Mouse (Mus musculus): ENCODE measurements around the gene Stxbp5. TPM values are rescaled to one million over a fixed set of nuclear protein-coding genes. Genes with fewer than 3 reads are reported as not detected.

The Stxbp5 gene
- total and polyA plus RNA-seq, 2 experiments, result 6.1 to 8.4 TPM

DNA sequence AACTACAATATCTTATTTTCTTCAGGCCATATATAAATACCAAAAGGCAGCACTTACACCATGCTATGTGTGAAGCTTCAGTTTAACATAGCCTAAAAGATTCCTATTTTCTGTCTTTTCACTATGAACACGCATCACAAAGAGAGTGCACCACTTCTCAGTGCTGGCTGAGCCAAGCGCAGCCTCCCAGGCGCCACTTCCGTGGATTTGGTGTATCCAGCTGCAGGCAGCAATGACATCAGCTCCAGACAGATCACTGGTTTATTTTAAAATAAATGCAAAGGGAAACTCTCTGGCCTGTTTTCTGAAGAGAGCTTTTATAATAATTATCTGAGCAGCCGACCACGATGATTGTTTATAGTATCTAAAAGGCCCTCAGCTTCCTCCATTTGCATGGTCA is 115.2 kb downstream of the Stxbp5 start:
- TF ChIP-seq CTCF (IDR thresholded peaks at IDR 0.05; ENCODE audit: low read depth, low read length) (no peak), POLR2A (IDR thresholded peaks at IDR 0.05; ENCODE audit: extremely low read depth, insufficient read depth, low read length) (no peak)

DNA sequence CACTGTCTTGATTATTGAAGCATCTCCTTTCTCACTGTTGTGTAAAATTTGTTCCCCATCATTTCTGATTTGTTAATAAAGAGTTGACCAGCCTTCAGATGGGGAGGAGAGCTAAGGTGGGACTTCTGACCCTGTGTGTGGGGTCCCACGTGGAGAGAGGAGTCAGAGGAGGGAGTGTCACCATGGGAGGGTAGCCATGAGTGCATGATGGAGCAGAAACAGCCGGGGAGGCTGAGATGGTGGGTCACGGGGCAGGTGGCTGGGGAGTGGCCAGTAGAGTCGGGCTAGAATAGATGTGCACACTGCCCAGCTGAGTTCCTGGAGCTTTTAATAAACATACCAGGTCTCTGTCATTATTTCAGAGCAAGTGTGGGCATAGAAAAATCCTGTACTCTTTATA is 121.0 kb downstream of the Stxbp5 start:
- DNase-seq (ENCODE audit: extremely low read depth, low read depth, low spot score), result no peak

More for the DNA sequence above, 115.2 kb downstream of the Stxbp5 start:
- Histone ChIP-seq H3K79me2 (ENCODE audit: control insufficient read depth, insufficient read depth, low read length) (no peaks in the 10 kb centered on the region), H3K36me3 (ENCODE audit: control insufficient read depth, insufficient read depth, low read length) (peaks cover 13% of the 10 kb centered on the region), H3K4me3 (ENCODE audit: insufficient read depth, low read depth, low read length) (no peak overlapping the region), H3K4me1 (ENCODE audit: control insufficient read depth, insufficient read depth, low read length) (no peaks in the 10 kb centered on the region), H3K27ac (replicated peaks; ENCODE audit: insufficient read depth, low read depth, low read length) (no peak overlapping the region), H3K9ac (ENCODE audit: low read depth, low read length) (no peak overlapping the region), H3K27me3 (ENCODE audit: control insufficient read depth, insufficient read depth, low read length) (no peaks in the 10 kb centered on the region)
- DNase-seq (ENCODE audit: extremely low read depth, low read depth, low spot score), result no peak
- 89% methylated on average over 6 of the region's 6 CpGs for WGBS

DNA sequence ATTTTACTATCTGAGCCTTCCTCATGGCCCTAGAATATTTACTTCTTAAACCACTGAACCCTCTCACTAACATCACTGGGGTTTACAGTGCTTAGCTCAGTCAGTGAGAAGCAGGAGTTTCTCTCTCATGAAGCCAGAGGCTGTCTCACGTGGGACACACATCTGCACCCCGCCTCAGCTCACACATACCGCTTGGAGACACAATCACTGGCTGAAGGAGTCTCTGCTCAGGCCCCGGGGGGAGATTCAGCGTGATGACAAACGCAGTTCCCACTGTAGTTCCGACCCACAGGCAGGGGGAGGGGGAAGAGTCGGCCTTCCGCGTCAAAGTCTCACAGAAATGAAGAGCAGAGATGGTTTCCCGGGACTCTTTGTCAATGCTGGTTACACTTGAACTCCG is 130.6 kb downstream of the Stxbp5 start:
- TF ChIP-seq CTCF (IDR thresholded peaks at IDR 0.05; ENCODE audit: low read depth, low read length), result no peak
- no peak for TF ChIP-seq POLR2A (IDR thresholded peaks at IDR 0.05; ENCODE audit: extremely low read depth, insufficient read depth, low read length)
- 90% methylated on average over 12 of the region's 12 CpGs for WGBS
- Histone ChIP-seq H3K4me1 (ENCODE audit: control insufficient read depth, insufficient read depth, low read length) (no peaks in the 10 kb centered on the region), H3K36me3 (ENCODE audit: control insufficient read depth, insufficient read depth, low read length) (peaks cover 28% of the 10 kb centered on the region), H3K27me3 (ENCODE audit: control insufficient read depth, insufficient read depth, low read length) (no peaks in the 10 kb centered on the region), H3K79me2 (ENCODE audit: control insufficient read depth, insufficient read depth, low read length) (no peaks in the 10 kb centered on the region), H3K27ac (replicated peaks; ENCODE audit: insufficient read depth, low read depth, low read length) (no peak overlapping the region), H3K9ac (ENCODE audit: low read depth, low read length) (no peak overlapping the region), H3K4me3 (ENCODE audit: insufficient read depth, low read depth, low read length) (no peak overlapping the region)
- no peak for DNase-seq (ENCODE audit: extremely low read depth, low read depth, low spot score)

More for the DNA sequence above, 121.0 kb downstream of the Stxbp5 start:
- Histone ChIP-seq H3K4me1 (ENCODE audit: control insufficient read depth, insufficient read depth, low read length) (no peaks in the 10 kb centered on the region), H3K79me2 (ENCODE audit: control insufficient read depth, insufficient read depth, low read length) (no peaks in the 10 kb centered on the region), H3K27ac (replicated peaks; ENCODE audit: insufficient read depth, low read depth, low read length) (no peak overlapping the region), H3K9ac (ENCODE audit: low read depth, low read length) (no peak overlapping the region), H3K4me3 (ENCODE audit: insufficient read depth, low read depth, low read length) (no peak overlapping the region), H3K27me3 (ENCODE audit: control insufficient read depth, insufficient read depth, low read length) (no peaks in the 10 kb centered on the region), H3K36me3 (ENCODE audit: control insufficient read depth, insufficient read depth, low read length) (peaks cover 14% of the 10 kb centered on the region)
- 83% methylated on average over 4 of the region's 4 CpGs for WGBS
- TF ChIP-seq POLR2A (IDR thresholded peaks at IDR 0.05; ENCODE audit: extremely low read depth, insufficient read depth, low read length) (no peak), CTCF (IDR thresholded peaks at IDR 0.05; ENCODE audit: low read depth, low read length) (no peak)

DNA sequence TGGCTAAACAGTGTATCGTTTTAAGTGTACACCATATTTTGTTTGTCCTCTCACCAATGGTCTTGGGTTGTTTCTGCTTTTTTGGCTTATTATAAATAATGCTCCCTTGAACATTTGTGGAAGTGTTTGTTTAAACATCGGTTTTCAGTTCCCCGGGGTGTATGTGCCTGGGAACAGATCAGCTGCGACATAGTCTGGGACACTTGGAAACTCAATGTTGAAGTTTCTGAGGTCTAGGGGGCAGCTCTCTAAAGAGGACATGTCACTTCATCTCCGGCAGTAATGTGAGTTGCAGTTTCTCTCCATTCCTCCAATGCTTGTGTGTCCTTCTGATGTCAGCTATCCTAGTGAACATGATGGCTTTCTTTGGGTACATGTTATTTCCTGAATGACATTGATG is 137.0 kb downstream of the Stxbp5 start:
- no peak for DNase-seq (ENCODE audit: extremely low read depth, low read depth, low spot score)
- no peaks in the 10 kb centered on the region for H3K79me2 ChIP-seq (ENCODE audit: control insufficient read depth, insufficient read depth, low read length)
- no peaks in the 10 kb centered on the region for H3K4me1 ChIP-seq (ENCODE audit: control insufficient read depth, insufficient read depth, low read length)
- no peak overlapping the region for H3K4me3 ChIP-seq (ENCODE audit: insufficient read depth, low read depth, low read length)
- TF ChIP-seq CTCF (IDR thresholded peaks at IDR 0.05; ENCODE audit: low read depth, low read length) (no peak), POLR2A (IDR thresholded peaks at IDR 0.05; ENCODE audit: extremely low read depth, insufficient read depth, low read length) (no peak)
- WGBS, result 92% methylated on average over 5 of the region's 5 CpGs
- peaks cover 28% of the 10 kb centered on the region for H3K36me3 ChIP-seq (ENCODE audit: control insufficient read depth, insufficient read depth, low read length)
- no peak overlapping the region for H3K9ac ChIP-seq (ENCODE audit: low read depth, low read length)
- H3K27ac ChIP-seq (replicated peaks; ENCODE audit: insufficient read depth, low read depth, low read length), result no peak overlapping the region
- H3K27me3 ChIP-seq (ENCODE audit: control insufficient read depth, insufficient read depth, low read length), result no peaks in the 10 kb centered on the region

DNA sequence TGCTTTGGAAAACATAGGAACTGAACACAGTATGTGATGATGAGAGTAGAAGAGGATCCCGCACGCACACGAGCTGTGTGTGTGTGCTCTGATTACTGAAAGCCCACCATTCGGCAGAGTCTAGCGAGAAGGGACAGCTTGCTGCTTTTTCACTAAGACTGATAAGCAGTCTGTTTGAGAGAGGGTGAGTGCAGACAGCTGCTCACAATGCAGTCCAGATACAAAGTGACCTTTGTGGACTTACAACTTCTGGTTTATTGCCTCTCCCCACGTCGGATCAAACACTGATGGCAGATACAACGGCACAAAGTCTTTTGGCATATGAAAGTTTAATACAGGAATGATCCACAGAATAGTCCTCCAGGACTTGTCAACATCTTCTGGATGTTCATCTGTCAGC is 140.6 kb downstream of the Stxbp5 start:
- H3K4me3 ChIP-seq (ENCODE audit: insufficient read depth, low read depth, low read length), result no peak overlapping the region
- WGBS, result 75% methylated on average over 8 of the region's 8 CpGs
- no peaks in the 10 kb centered on the region for H3K4me1 ChIP-seq (ENCODE audit: control insufficient read depth, insufficient read depth, low read length)
- H3K79me2 ChIP-seq (ENCODE audit: control insufficient read depth, insufficient read depth, low read length), result no peaks in the 10 kb centered on the region
- no peak overlapping the region for H3K27ac ChIP-seq (replicated peaks; ENCODE audit: insufficient read depth, low read depth, low read length)
- TF ChIP-seq POLR2A (IDR thresholded peaks at IDR 0.05; ENCODE audit: extremely low read depth, insufficient read depth, low read length) (no peak), CTCF (IDR thresholded peaks at IDR 0.05; ENCODE audit: low read depth, low read length) (no peak)
- no peak overlapping the region for H3K9ac ChIP-seq (ENCODE audit: low read depth, low read length)
- peaks cover 21% of the 10 kb centered on the region for H3K36me3 ChIP-seq (ENCODE audit: control insufficient read depth, insufficient read depth, low read length)
- no peaks in the 10 kb centered on the region for H3K27me3 ChIP-seq (ENCODE audit: control insufficient read depth, insufficient read depth, low read length)
- DNase-seq (ENCODE audit: extremely low read depth, low read depth, low spot score), result no peak

DNA sequence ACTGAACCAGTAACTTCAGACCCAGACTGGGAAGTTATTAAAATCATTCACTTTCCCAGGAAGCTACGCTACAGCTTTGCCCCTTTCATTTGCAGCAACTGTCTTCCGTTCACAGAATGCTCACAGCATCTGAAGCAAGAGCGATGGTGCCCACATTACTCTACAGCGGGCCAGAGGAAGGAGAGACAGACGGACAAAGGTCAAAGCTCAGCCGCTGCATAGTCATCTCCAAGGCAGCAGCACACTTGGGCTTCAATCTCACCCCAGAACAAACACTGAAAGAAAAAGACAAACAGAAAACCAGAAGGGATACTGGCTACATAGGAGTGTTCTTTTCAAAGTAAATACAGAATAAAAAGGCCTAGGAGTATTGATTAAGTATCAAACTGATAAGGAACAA is 144.3 kb downstream of the Stxbp5 start:
- Histone ChIP-seq H3K36me3 (ENCODE audit: control insufficient read depth, insufficient read depth, low read length) (peaks cover 10% of the 10 kb centered on the region; the same call in 1 of the 2 replicates), H3K27ac (replicated peaks; ENCODE audit: insufficient read depth, low read depth, low read length) (no peak overlapping the region), H3K4me3 (ENCODE audit: insufficient read depth, low read depth, low read length) (no peak overlapping the region), H3K4me1 (ENCODE audit: control insufficient read depth, insufficient read depth, low read length) (no peaks in the 10 kb centered on the region), H3K9ac (ENCODE audit: low read depth, low read length) (no peak overlapping the region), H3K79me2 (ENCODE audit: control insufficient read depth, insufficient read depth, low read length) (no peaks in the 10 kb centered on the region), H3K27me3 (ENCODE audit: control insufficient read depth, insufficient read depth, low read length) (no peaks in the 10 kb centered on the region)
- WGBS, result 28% methylated on average over 6 of the region's 6 CpGs
- TF ChIP-seq POLR2A (IDR thresholded peaks at IDR 0.05; ENCODE audit: extremely low read depth, insufficient read depth, low read length) (no peak), CTCF (IDR thresholded peaks at IDR 0.05; ENCODE audit: low read depth, low read length) (no peak)
- peak; percentile 34 for DNase-seq (ENCODE audit: extremely low read depth, low read depth, low spot score)
